Mouse (Mus musculus) heart, postnatal 0 days (tissue): ENCODE data around the gene Rhoj.

ENCODE experiments used
- CTCF ChIP-seq: IDR thresholded peaks from 2 replicates; pipeline ENCODE4 v1.5.1; 2016; ENCODE audit warnings: antibody characterized with exemption, control low read depth, low read depth
- EP300 ChIP-seq: IDR thresholded peaks from 2 replicates; pipeline ENCODE4 v1.6.1; 2016; ENCODE audit warnings: antibody characterized with exemption, low read depth

DNA sequence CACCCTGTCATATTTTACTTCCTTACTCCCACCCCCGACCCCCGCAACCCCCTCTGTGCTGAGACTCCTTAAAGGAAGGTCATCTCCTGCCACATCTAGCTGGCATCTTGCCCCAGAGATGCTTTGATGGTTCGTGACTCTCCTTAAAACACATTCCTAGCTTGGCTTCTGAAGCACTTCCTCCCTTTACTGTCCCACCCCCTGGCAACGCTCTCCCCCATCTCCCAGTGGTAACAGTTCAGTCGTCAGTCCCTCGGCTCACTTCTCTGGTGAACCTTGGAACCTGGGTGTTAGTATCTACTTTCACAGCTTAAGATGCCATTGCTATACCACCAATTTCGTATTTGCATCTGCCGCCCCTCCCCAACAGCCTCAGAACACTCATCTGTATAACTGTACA is 3.8 kb downstream of the Rhoj start:
- no peak for TF ChIP-seq EP300
- no peak for TF ChIP-seq CTCF
